Mouse (Mus musculus) spleen, embryonic (tissue): Measurements from ENCODE around the gene 2300002M23Rik.

Experiments
- CTCF ChIA-PET: fragments of 350-600 bp; sonication (Branson Sonifier 250); formaldehyde crosslinking; loops from one replicate; lab custom pipeline; 2022; lab: Charles Lee

Gene 2300002M23Rik

GRCm38 (mm10) chr17:35601249-35601648 lies 34.0 kb downstream of the 2300002M23Rik start, which contains the start of gene Sfta2:
Gene Sfta2 (plus strand): TSS chr17:35601549.
- CTCF ChIA-PET: interaction anchor here (0.6 kb wide), 1 partner anchor 201 kb away, joined by 7 read pairs; no protein-coding TSS in a partner anchor

GRCm38 (mm10) chr17:35601736-35602354 lies 34.6 kb downstream of the 2300002M23Rik start:
- CTCF ChIA-PET: interaction anchor here (0.6 kb wide), 1 partner anchor 201 kb away, joined by 7 read pairs; no protein-coding TSS in a partner anchor

- CTCF ChIA-PET: no interaction called here
Measured at GRCm38 (mm10) chr17:35617127-35617526, 49.9 kb downstream of the 2300002M23Rik start.
